In the genomic region with DNA sequence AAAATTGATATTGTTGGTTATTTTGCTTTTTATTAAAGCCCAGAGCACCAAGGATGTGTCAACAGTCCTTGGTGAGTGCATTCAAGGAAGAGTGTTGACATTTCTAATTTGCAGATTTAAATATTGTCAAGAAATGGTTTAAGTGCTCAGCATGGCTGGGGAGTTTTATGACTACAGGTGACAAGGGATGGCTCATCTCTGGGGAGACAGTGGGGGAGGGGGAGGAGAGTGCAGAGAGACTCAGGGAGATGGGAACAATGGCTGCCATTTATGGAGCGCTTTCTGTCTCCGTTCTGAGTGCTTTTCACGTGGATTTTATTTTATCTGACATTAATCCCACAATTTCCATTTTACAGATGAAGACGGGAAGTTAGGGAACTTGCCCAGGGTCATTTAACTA, we compare ENCODE assay signal across 34 mouse cellular contexts.
"Had no signal": no experiment of that assay in that cellular context is flagged by ENCODE, and none has a peak within 500 bp of the region (broad histone marks: within the 10 kb centered on the region; RNA-seq: fewer than 3 reads in every experiment).

No protein-coding gene starts in this region.

- H3K27ac ChIP-seq: heart, adult 2 months; heart, embryonic 10.5 days; heart, embryonic 13.5 days; heart, embryonic 15.5 days; hindbrain, embryonic 12.5 days; hindbrain, embryonic 13.5 days; hindbrain, embryonic 15.5 days; hindbrain, postnatal 0 days; intestine, embryonic 15.5 days; kidney, embryonic 15.5 days; kidney, postnatal 0 days; layer of hippocampus, adult 2 months had no signal

- H3K36me3 ChIP-seq: heart, embryonic 10.5 days; heart, embryonic 12.5 days; heart, embryonic 13.5 days; heart, embryonic 15.5 days; hindbrain, embryonic 12.5 days; hindbrain, embryonic 13.5 days; hindbrain, embryonic 15.5 days; intestine, embryonic 15.5 days; kidney, embryonic 15.5 days had no signal

- H3K4me2 ChIP-seq: heart, embryonic 11.5 days; heart, embryonic 12.5 days; heart, embryonic 13.5 days; heart, embryonic 15.5 days; hindbrain, embryonic 12.5 days; hindbrain, embryonic 13.5 days; hindbrain, embryonic 15.5 days; intestine, embryonic 15.5 days; kidney, embryonic 15.5 days had no signal

- H3K9me3 ChIP-seq: heart, embryonic 10.5 days; heart, embryonic 12.5 days; heart, embryonic 15.5 days; hindbrain, embryonic 12.5 days; hindbrain, embryonic 13.5 days; hindbrain, embryonic 15.5 days; intestine, embryonic 15.5 days; kidney, embryonic 15.5 days had no signal

- ATAC-seq: hindbrain, embryonic 16.5 days; hindbrain, postnatal 0 days; inflammation-experienced regulatory T-cells, adult 6 months; intestine, embryonic 15.5 days; intestine, embryonic 16.5 days; intestine, postnatal 0 days had no signal

- DNase-seq: heart, adult 2 months; heart, postnatal 10 days; heart, postnatal 14 days; heart, postnatal 36 days; heart, postnatal 4 days; kidney, adult 11 months; kidney, adult 18-20 months; kidney, adult 2 months; kidney, adult 8-10 months; kidney, adult 9 months; kidney, postnatal 10 days; kidney, postnatal 14 days; kidney, postnatal 25 days; kidney, postnatal 36 days; kidney, postnatal 4 days; layer of hippocampus, adult 9-11 months; layer of hippocampus, postnatal 36 days had no signal

- H3K27me3 ChIP-seq: heart, embryonic 12.5 days; hindbrain, embryonic 12.5 days; hindbrain, embryonic 13.5 days; hindbrain, embryonic 15.5 days; intestine, embryonic 15.5 days; kidney, embryonic 15.5 days had no signal

- H3K9ac ChIP-seq: heart, embryonic 12.5 days; heart, embryonic 13.5 days; heart, embryonic 15.5 days; hindbrain, embryonic 12.5 days; hindbrain, embryonic 13.5 days; hindbrain, embryonic 15.5 days; intestine, embryonic 15.5 days; kidney, embryonic 15.5 days had no signal

- H3K4me3 ChIP-seq: heart, adult 2 months; heart, embryonic 10.5 days; heart, embryonic 12.5 days; heart, embryonic 13.5 days; heart, embryonic 15.5 days; hindbrain, embryonic 12.5 days; hindbrain, embryonic 13.5 days; hindbrain, embryonic 15.5 days; intestine, embryonic 15.5 days; kidney, embryonic 15.5 days; layer of hippocampus, adult 2 months had no signal
